Mouse (Mus musculus): ENCODE measurements at regions not wholly inside any gene's neighbourhood (a gene's known extent, or its start where the extent isn't known, plus 50 kb on each side); places are given as distances from the start of the nearest gene placed in this dataset.

DNA sequence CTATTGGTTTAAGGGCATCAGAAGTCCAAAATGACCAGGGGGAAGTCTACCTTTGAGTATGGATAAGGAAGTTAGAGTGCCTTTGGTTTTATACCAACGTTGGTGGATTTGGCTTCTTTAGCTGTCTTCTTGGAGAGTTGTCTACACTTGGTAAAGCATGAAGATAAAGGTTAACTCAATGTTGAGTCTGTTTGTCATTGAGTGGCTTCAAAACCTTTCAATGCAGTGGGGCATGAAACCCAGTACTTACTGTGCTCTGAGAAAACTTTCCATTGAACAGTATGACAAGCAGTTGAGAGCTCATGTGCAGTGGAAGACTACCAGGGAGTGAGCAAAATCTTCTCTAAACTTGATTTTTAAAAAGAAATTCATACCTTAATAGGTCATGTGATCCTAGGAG lies 445.7 kb downstream of the Irx1 start:
- Histone ChIP-seq H3K27me3 (ENCODE audit: low read depth, poor library complexity, severe bottlenecking) (peaks cover 17% of the 10 kb centered on the region), H3K36me3 (no peaks in the 10 kb centered on the region), H3K4me1 (peaks cover 5% of the 10 kb centered on the region; the same call in 1 of the 2 replicates), H3K9me3 (replicated peaks) (no peaks in the 10 kb centered on the region), H3K4me3 (no peak overlapping the region), H3K27ac (replicated peaks) (no peak overlapping the region)
- DNase-seq (ENCODE audit: low spot score), result no peak
- 79% methylated on average over 1 of the region's 1 CpGs for WGBS

DNA sequence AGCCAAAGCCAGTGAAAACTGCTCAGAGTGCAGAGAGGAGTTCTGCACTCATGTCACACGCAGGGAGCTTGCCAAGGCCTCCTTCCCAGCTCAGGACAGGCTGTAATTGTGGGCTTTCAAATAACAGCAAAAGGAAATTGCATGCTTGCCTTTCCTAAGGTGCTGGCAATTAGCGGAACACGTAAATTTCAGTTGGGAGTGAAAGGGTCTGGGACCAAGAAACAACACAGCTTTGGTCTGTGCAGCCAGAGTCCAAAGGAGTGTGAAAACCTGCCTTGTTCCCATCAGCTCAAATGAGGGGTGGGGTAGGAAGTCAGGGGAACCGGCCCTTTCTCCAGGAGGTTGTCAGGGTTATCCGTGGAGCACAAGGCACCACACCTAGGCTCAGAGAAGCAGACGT lies 450.3 kb downstream of the Irx1 start:
- H3K36me3 ChIP-seq, result no peaks in the 10 kb centered on the region
- H3K9me3 ChIP-seq (replicated peaks), result no peaks in the 10 kb centered on the region
- H3K27me3 ChIP-seq (ENCODE audit: low read depth, poor library complexity, severe bottlenecking), result peaks cover 36% of the 10 kb centered on the region
- no peak for DNase-seq (ENCODE audit: low spot score)
- H3K4me3 ChIP-seq, result no peak overlapping the region
- no peak overlapping the region for H3K27ac ChIP-seq (replicated peaks)
- H3K4me1 ChIP-seq, result peaks cover 5% of the 10 kb centered on the region
- 65% methylated on average over 6 of the region's 6 CpGs for WGBS

DNA sequence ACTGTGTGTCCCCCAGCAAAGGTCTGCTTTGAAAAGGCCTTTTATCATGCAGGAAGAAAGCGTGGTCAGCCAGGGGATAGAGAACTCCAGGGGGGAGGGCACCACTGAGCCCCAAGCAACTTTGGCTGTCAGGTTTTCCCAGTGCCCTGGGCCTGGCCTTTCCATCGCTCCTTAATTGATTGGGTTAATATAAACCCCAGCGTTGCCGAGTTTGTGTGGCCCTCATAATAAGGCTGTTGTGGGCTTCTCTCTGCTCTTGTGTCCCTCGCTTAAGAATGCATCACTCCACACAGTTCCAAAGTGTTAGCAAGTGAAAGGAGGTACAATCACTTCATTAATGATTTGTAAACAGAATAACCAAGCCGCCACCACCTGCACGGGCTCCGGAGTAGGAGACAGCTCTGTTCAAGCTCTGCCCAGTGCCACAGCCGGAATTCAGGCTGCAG lies 455.5 kb downstream of the Irx1 start:
- no peaks in the 10 kb centered on the region for H3K36me3 ChIP-seq
- 11% methylated on average over 9 of the region's 9 CpGs for WGBS
- peak; percentile 32 for DNase-seq (ENCODE audit: low spot score)
- H3K4me1 ChIP-seq, result peaks cover 19% of the 10 kb centered on the region
- peaks cover 40% of the 10 kb centered on the region for H3K27me3 ChIP-seq (ENCODE audit: low read depth, poor library complexity, severe bottlenecking)
- peak overlapping the region; percentile 41 for H3K4me3 ChIP-seq
- H3K27ac ChIP-seq (replicated peaks), result peak overlapping the region; percentile 79
- no peaks in the 10 kb centered on the region for H3K9me3 ChIP-seq (replicated peaks)

DNA sequence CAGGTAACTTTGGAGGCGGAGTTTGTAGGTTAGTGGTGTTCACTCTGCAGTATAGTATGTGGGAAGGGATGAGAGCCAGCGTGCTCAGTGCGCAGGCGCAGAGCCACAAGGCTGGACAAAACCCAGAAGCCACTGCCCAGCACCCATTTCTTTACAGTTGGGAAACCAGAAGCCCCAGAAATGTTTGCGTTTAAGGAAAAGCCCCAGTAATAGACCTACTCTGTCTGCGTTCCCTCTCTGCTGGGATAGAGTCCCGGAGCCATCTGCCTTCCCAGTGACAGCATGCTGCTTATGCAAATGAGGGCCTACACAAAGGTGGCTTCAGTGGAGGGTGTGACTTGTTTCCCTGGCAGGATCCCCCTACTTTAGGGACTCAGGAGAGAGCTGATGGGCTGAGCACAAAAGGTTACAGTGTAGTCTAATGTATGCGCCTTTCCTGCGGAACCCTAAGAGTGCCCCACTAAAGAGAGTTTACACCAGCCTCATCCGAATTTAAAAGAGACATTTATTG lies 456.0 kb downstream of the Irx1 start:
- no peaks in the 10 kb centered on the region for H3K9me3 ChIP-seq (replicated peaks)
- H3K27me3 ChIP-seq (ENCODE audit: low read depth, poor library complexity, severe bottlenecking), result peaks cover 40% of the 10 kb centered on the region
- peak; percentile 62 for DNase-seq (ENCODE audit: low spot score)
- 6% methylated on average over 10 of the region's 10 CpGs for WGBS
- no peaks in the 10 kb centered on the region for H3K36me3 ChIP-seq
- H3K27ac ChIP-seq (replicated peaks), result peak overlapping the region; percentile 79
- H3K4me1 ChIP-seq, result peaks cover 19% of the 10 kb centered on the region
- H3K4me3 ChIP-seq, result peak overlapping the region; percentile 41

DNA sequence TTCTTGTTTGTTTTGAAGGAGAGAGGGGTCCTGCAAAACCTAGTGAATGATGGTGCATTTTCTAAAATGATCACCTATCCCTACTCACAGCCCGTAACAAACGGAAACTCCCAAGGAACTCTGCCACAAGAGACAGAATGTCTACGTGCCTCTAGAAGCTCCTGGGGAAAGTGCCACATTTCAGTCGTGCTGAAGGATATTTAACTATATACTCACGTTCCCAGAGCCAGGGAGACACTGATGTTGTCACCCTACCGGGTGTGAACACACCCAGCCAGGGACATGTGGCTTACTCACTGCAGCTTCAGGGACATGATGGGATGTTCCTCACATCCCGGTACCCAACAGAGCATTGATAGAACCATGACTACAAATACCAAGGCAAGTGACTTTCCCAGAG lies 456.7 kb downstream of the Irx1 start:
- Histone ChIP-seq H3K36me3 (no peaks in the 10 kb centered on the region), H3K9me3 (replicated peaks) (no peaks in the 10 kb centered on the region), H3K4me1 (peaks cover 19% of the 10 kb centered on the region), H3K27me3 (ENCODE audit: low read depth, poor library complexity, severe bottlenecking) (peaks cover 40% of the 10 kb centered on the region), H3K27ac (replicated peaks) (peak overlapping the region; percentile 79), H3K4me3 (no peak overlapping the region)
- 31% methylated on average over 7 of the region's 7 CpGs for WGBS
- DNase-seq (ENCODE audit: low spot score), result no peak

DNA sequence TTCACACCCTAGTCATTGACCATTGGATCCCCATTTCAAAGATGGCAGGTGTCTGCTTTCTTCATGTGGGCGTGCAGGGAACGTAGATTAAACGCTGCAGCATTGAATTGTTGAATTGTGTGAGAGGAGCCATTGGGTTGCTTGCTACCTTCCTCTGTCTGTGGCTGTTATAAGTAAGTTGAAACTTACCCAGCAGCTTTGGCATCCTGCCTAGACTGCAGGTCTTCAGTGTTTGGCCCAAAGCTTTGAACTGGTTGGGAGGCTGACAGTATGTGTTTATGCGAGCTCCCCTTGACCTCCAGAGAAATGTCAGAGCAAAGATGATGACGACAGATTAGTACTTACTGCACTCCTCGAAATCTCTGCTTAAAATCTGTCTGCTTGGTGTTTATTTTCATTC lies 473.8 kb downstream of the Irx1 start:
- WGBS, result 86% methylated on average over 6 of the region's 6 CpGs
- Histone ChIP-seq H3K4me1 (no peaks in the 10 kb centered on the region), H3K27me3 (ENCODE audit: low read depth, poor library complexity, severe bottlenecking) (no peaks in the 10 kb centered on the region), H3K27ac (replicated peaks) (no peak overlapping the region), H3K9me3 (replicated peaks) (no peaks in the 10 kb centered on the region), H3K4me3 (no peak overlapping the region), H3K36me3 (no peaks in the 10 kb centered on the region)
- no peak for DNase-seq (ENCODE audit: low spot score)

DNA sequence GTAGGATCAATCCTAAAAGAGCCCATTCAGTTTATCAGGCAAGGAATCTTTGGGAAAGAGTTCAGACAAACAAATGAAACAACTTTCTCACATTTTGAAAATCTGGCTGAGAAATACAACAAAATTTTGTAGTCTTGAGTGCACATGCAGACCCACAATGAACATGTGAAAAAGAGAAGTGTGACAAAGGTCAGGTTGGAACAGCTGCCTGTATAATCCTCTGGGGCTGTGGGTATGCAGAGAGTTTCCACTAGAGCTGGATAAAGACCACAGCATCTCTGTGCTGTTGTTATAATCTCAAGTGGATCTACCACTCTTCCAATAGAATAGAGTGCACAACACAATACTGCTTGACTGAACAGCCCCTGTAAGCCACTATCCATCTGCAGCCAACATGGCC lies 482.3 kb downstream of the Irx1 start:
- Histone ChIP-seq H3K27me3 (ENCODE audit: low read depth, poor library complexity, severe bottlenecking) (no peaks in the 10 kb centered on the region), H3K4me3 (no peak overlapping the region), H3K4me1 (no peaks in the 10 kb centered on the region), H3K36me3 (no peaks in the 10 kb centered on the region), H3K27ac (replicated peaks) (no peak overlapping the region), H3K9me3 (replicated peaks) (no peaks in the 10 kb centered on the region)
- DNase-seq (ENCODE audit: low spot score), result no peak

DNA sequence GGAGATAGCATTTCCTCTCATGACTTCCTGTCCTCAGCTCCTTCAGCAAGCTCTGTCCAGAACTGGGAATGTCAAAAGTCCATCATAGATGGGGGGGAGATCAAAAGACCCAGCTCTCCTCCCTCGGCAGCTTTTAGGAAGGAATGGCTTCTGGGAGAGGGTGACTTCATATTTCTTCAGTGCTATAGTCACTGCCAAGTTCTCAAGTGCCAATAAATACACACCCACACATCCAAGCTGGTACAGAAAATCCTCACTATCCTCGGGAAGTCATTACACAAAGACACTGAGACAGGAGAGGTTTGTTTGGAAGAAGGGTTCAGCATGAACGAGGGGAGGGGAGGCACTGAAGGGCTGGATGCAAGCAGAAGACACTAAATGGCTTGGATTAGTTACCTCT lies 502.0 kb downstream of the Irx1 start:
- H3K9me3 ChIP-seq (replicated peaks), result no peaks in the 10 kb centered on the region
- H3K4me3 ChIP-seq, result no peak overlapping the region
- H3K27me3 ChIP-seq (ENCODE audit: low read depth, poor library complexity, severe bottlenecking), result peaks cover 72% of the 10 kb centered on the region
- H3K27ac ChIP-seq (replicated peaks), result no peak overlapping the region
- no peaks in the 10 kb centered on the region for H3K36me3 ChIP-seq
- H3K4me1 ChIP-seq, result peaks cover 27% of the 10 kb centered on the region
- DNase-seq (ENCODE audit: low spot score), result no peak
- 79% methylated on average over 3 of the region's 3 CpGs for WGBS

DNA sequence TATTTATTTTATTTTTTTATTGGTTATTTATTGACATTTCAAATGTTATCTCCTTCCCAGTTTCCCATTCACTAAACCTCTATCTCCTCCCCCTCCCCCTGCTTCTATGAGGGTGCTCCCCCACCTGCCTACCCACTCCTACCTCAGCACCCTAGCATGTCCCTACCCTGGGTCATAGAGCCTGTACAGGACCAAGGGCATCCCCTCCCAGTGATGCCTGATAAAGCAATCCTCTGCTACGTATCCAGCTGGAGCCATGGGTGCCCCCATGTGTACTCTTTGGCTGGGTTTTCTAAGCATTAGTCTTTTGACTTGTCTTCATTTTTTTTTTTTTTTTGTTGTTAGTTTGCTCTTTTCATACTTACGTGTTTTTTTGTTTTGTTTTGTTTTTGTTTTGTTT lies 502.9 kb downstream of the Irx1 start:
- 85% methylated on average over 2 of the region's 2 CpGs for WGBS
- Histone ChIP-seq H3K4me3 (no peak overlapping the region), H3K27me3 (ENCODE audit: low read depth, poor library complexity, severe bottlenecking) (peaks cover 82% of the 10 kb centered on the region), H3K9me3 (replicated peaks) (no peaks in the 10 kb centered on the region), H3K36me3 (no peaks in the 10 kb centered on the region), H3K4me1 (peaks cover 27% of the 10 kb centered on the region), H3K27ac (replicated peaks) (no peak overlapping the region)
- DNase-seq (ENCODE audit: low spot score), result no peak

DNA sequence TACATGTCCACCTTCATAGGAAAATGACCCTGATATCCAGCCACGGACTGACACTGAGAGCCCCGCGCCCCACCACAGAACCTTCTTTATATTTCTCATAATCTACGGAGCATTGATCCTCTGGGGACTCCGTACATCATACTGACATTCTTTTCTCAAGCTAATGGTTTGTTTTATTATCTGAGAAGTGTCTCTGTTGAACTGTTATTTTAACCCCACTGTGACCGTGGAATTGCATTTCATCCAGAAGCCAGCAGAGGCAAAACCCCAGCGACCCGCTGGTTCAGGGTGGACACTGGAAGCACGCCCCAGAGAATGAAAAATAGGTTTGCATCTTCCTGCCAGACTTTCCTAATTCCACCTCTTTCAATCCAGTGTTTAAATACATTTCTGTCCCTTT lies 503.4 kb downstream of the Irx1 start:
- DNase-seq (ENCODE audit: low spot score), result no peak

DNA sequence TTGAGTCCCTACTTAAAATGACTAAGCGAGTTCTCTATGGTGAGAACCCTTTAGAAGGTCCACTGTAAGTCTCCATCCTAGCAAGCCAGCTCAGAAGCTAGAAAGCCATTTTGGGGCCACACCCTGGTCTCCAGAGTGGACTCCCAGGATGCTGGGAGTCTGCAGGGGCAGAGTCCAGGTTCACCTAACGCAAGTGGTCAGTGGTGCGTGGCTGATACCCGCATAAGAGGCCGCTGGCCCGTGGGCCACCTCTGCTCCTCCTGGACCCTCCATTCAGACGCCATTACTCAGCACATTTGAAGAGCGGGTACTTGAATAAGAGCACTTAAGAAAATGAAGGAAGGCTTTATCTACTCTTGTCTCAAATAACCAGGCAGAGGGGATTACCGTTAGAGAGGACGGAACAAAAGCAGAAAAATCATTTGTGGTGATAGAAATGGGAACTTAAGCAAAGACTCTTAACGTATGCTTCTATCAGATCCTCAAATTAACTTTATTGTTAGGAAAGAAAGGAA lies 504.4 kb downstream of the Irx1 start:
- WGBS, result 8% methylated on average over 11 of the region's 11 CpGs
- H3K36me3 ChIP-seq, result no peaks in the 10 kb centered on the region
- peaks cover 86% of the 10 kb centered on the region for H3K27me3 ChIP-seq (ENCODE audit: low read depth, poor library complexity, severe bottlenecking)
- no peaks in the 10 kb centered on the region for H3K9me3 ChIP-seq (replicated peaks)
- H3K4me3 ChIP-seq, result peak overlapping the region; percentile 39
- no peak for DNase-seq (ENCODE audit: low spot score)
- peaks cover 27% of the 10 kb centered on the region for H3K4me1 ChIP-seq
- peak overlapping the region; percentile 78 for H3K27ac ChIP-seq (replicated peaks)

More for the DNA sequence above, 503.4 kb downstream of the Irx1 start:
- Histone ChIP-seq H3K27me3 (ENCODE audit: low read depth, poor library complexity, severe bottlenecking) (peaks cover 85% of the 10 kb centered on the region), H3K36me3 (no peaks in the 10 kb centered on the region), H3K9me3 (replicated peaks) (no peaks in the 10 kb centered on the region), H3K27ac (replicated peaks) (no peak overlapping the region), H3K4me3 (no peak overlapping the region), H3K4me1 (peaks cover 27% of the 10 kb centered on the region)
- 63% methylated on average over 9 of the region's 9 CpGs for WGBS

DNA sequence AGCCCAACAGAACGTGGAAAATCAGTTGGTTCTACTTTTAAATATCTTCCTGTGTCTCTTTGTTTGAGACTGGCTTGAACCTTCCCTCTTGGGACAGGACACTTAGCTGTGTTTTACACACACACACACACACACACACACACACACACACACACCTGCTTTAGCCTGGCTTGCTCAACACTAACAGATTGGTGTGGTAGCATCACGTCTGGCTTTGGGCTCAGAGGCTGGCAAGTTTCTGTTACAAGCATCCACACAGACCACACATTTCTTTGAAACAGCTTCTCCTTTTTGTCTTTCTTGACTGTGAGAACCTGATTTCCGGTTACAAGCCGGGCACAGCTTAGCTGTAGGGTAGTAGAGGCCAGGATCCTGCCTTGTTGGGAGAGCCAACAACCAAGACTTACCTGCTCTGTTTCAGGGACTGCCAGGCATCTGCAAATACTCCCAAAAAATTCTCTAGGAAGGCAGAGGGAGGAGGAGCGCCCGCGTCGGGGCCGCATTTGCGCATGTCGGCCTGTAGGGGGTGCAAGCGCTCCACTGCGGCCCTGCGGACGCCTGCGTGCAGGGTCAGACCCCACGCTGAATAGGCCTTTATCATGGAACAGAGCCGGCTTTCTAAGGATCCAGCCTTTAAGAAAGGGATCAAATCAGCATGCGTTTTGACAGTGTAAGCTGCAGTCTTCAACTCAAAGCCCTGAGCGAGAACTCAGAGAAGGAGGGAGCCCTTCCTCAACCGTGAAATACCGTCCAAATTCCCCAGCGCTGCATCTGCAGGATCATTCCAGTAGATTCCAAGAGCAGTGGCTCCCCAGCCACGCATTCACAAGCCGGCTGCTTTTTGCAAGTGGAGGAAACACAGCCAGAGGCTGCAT lies 505.2 kb downstream of the Irx1 start:
- H3K27ac ChIP-seq (replicated peaks), result peak overlapping the region; percentile 78
- peaks cover 84% of the 10 kb centered on the region for H3K27me3 ChIP-seq (ENCODE audit: low read depth, poor library complexity, severe bottlenecking)
- peaks cover 27% of the 10 kb centered on the region for H3K4me1 ChIP-seq
- peak overlapping the region; percentile 39 for H3K4me3 ChIP-seq
- H3K36me3 ChIP-seq, result no peaks in the 10 kb centered on the region
- DNase-seq (ENCODE audit: low spot score), result peak; percentile 87
- H3K9me3 ChIP-seq (replicated peaks), result no peaks in the 10 kb centered on the region
- whole genome bisulfite sequencing, result 3% methylated on average over 25 of the region's 25 CpGs

DNA sequence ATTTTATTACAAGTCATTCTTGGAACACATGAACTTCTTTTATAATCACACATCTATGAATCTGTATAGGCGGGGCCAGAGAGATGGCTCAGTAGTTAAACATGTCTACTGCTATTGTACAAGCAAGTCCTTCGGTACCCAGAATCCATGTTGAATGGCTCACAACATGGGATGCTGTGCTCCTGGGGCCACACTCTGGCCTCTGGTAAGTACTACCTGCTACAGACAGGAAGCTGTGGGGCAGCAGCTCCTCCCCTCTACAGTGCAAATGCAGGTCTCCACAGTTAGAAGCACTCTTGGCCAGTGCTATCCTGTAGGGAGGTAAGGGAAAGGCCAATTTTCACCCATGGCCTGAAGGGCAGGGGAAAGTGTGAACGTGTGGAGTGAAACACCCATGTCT lies 506.0 kb downstream of the Irx1 start:
- peak overlapping the region; percentile 46 for H3K27ac ChIP-seq (replicated peaks)
- DNase-seq (ENCODE audit: low spot score), result no peak
- H3K27me3 ChIP-seq (ENCODE audit: low read depth, poor library complexity, severe bottlenecking), result peaks cover 78% of the 10 kb centered on the region
- no peaks in the 10 kb centered on the region for H3K36me3 ChIP-seq
- WGBS, result 75% methylated on average over 3 of the region's 3 CpGs
- H3K9me3 ChIP-seq (replicated peaks), result no peaks in the 10 kb centered on the region
- H3K4me3 ChIP-seq, result no peak overlapping the region
- peaks cover 27% of the 10 kb centered on the region for H3K4me1 ChIP-seq

Measured in midbrain, embryonic 10.5 days (tissue).